Mouse (Mus musculus): ENCODE data around the gene Fibcd1.

Fibcd1 gene

GRCm38 (mm10) chr2:31865794-31866193 lies 20.0 kb upstream of the Fibcd1 start:
- POLR2A ChIA-PET, result interaction anchor here in 3 of 4 experiments (0.5 to 1.7 kb wide), 3 partner anchors 15 to 49 kb away, joined by 3 to 5 read pairs (median 4); no protein-coding TSS in a partner anchor
- CTCF ChIA-PET, result interaction anchor here in 2 of 4 experiments (0.6 kb wide), 2 partner anchors 44 to 504 kb away, joined by 3 to 4 read pairs; no protein-coding TSS in a partner anchor

- ChIA-PET POLR2A (interaction anchor here in 3 of 4 experiments (0.5 to 1.7 kb wide), 4 partner anchors 16 to 314 kb away, joined by 3 to 5 read pairs (median 4); no protein-coding TSS in a partner anchor), CTCF (interaction anchor here in 2 of 4 experiments (0.6 kb wide), 2 partner anchors 44 to 505 kb away, joined by 3 to 4 read pairs; no protein-coding TSS in a partner anchor)
These were observed 19.5 kb upstream of the Fibcd1 start for GRCm38 (mm10) chr2:31865322-31865721.

- POLR2A ChIA-PET, result interaction anchor here in 2 of 4 experiments (0.7 to 1.7 kb wide), 2 partner anchors 16 to 314 kb away, joined by 4 read pairs; no protein-coding TSS in a partner anchor
These were observed 19.1 kb upstream of the Fibcd1 start for GRCm38 (mm10) chr2:31864891-31865290.

GRCm38 (mm10) chr2:31863766-31864165 lies 18.0 kb upstream of the Fibcd1 start:
- POLR2A ChIA-PET, result interaction anchor here in 2 of 4 experiments (0.6 to 0.7 kb wide), 2 partner anchors 34 to 277 kb away, joined by 3 read pairs; no protein-coding TSS in a partner anchor
- CTCF ChIA-PET, result interaction anchor here in 2 of 4 experiments (0.5 to 0.9 kb wide), 3 partner anchors 16 to 697 kb away, joined by 3 read pairs; no protein-coding TSS in a partner anchor

More at GRCm38 (mm10) chr2:31864891-31865290, 19.1 kb upstream of the Fibcd1 start:
- CTCF ChIA-PET, result no interaction called here

GRCm38 (mm10) chr2:31862919-31863318 lies 17.1 kb upstream of the Fibcd1 start:
- ChIA-PET CTCF (interaction anchor here in 2 of 4 experiments (0.7 to 0.8 kb wide), 2 partner anchors 14 to 26 kb away, joined by 3 to 4 read pairs; no protein-coding TSS in a partner anchor), POLR2A (interaction anchor here in 1 of 4 experiments (0.6 kb wide), 1 partner anchor 58 kb away, joined by 8 read pairs; no protein-coding TSS in a partner anchor)

- ChIA-PET CTCF (interaction anchor here in 3 of 4 experiments (0.6 to 4.0 kb wide), 17 partner anchors 9 to 1918 kb away, joined by 3 to 19 read pairs (median 4); partner anchors contain the start of gene Fibcd1 (in 1 of the 3)), POLR2A (interaction anchor here in 2 of 4 experiments (0.5 to 2.2 kb wide), 16 partner anchors 9 to 376 kb away, joined by 3 to 8 read pairs (median 4); partner anchors contain the start of genes Abl1 (in 1 of the 2), Fibcd1 (in 1 of the 2) and Qrfp (in 1 of the 2))
These were observed 12.7 kb upstream of the Fibcd1 start for GRCm38 (mm10) chr2:31858500-31858899.

GRCm38 (mm10) chr2:31857180-31857579 lies 11.4 kb upstream of the Fibcd1 start:
- ChIA-PET CTCF (interaction anchor here in 2 of 4 experiments (1.8 to 4.0 kb wide), 2 partner anchors 11 to 34 kb away, joined by 5 to 19 read pairs; partner anchors contain the start of gene Fibcd1 (in 1 of the 2)), POLR2A (interaction anchor here in 1 of 4 experiments (1.0 kb wide), 1 partner anchor 19 kb away, joined by 3 read pairs; no protein-coding TSS in a partner anchor)

- POLR2A ChIA-PET, result interaction anchor here in 1 of 4 experiments (0.6 kb wide), 1 partner anchor 15 kb away, joined by 4 read pairs; no protein-coding TSS in a partner anchor
- CTCF ChIA-PET, result interaction anchor here in 1 of 4 experiments (0.7 to 1.1 kb wide), 2 partner anchors 10 to 32 kb away, joined by 3 read pairs; partner anchors contain the start of gene Fibcd1
These were observed 10.2 kb upstream of the Fibcd1 start for GRCm38 (mm10) chr2:31855991-31856390.

- ChIA-PET POLR2A (interaction anchor here in 2 of 4 experiments (0.7 kb wide), 2 partner anchors 121 to 520 kb away, joined by 3 to 4 read pairs; no protein-coding TSS in a partner anchor), CTCF (interaction anchor here in 2 of 4 experiments (0.8 to 1.7 kb wide), 2 partner anchors 18 to 26 kb away, joined by 3 to 4 read pairs; no protein-coding TSS in a partner anchor)
These were observed 4.3 kb upstream of the Fibcd1 start for GRCm38 (mm10) chr2:31850141-31850540.

- ChIA-PET POLR2A (interaction anchor here (0.5 to 2.8 kb wide), 9 partner anchors 11 to 787 kb away, joined by 3 to 8 read pairs (median 3); no protein-coding TSS in a partner anchor), CTCF (interaction anchor here (0.5 to 2.6 kb wide), 19 partner anchors 10 to 301 kb away, joined by 3 to 13 read pairs (median 4); partner anchors contain the start of genes Abl1 (in 1 of the 4) and Lamc3 (in 1 of the 4))
These were observed 2.1 kb upstream of the Fibcd1 start for GRCm38 (mm10) chr2:31847908-31848307.

GRCm38 (mm10) chr2:31846692-31847660 lies 1.2 kb upstream of the Fibcd1 start:
- ChIA-PET POLR2A (interaction anchor here in 3 of 4 experiments (0.6 to 2.8 kb wide), 7 partner anchors 12 to 284 kb away, joined by 3 to 8 read pairs (median 3); no protein-coding TSS in a partner anchor), CTCF (interaction anchor here (0.6 to 2.6 kb wide), 22 partner anchors 11 to 253 kb away, joined by 3 to 13 read pairs (median 4); partner anchors contain the start of gene Abl1 (in 1 of the 4))

GRCm38 (mm10) chr2:31845512-31845895 lies 301 bp downstream of the Fibcd1 start:
- CTCF ChIA-PET, result interaction anchor here in 1 of 4 experiments (0.5 to 1.5 kb wide), 3 partner anchors 10 to 343 kb away, joined by 3 to 5 read pairs (median 4); no protein-coding TSS in a partner anchor
- POLR2A ChIA-PET, result interaction anchor here in 1 of 4 experiments (1.2 kb wide), 1 partner anchor 13 kb away, joined by 3 read pairs; no protein-coding TSS in a partner anchor

GRCm38 (mm10) chr2:31844729-31845136 lies 1.1 kb downstream of the Fibcd1 start:
- CTCF ChIA-PET, result no interaction called here
- POLR2A ChIA-PET, result interaction anchor here in 1 of 4 experiments (1.2 kb wide), 1 partner anchor 12 kb away, joined by 3 read pairs; no protein-coding TSS in a partner anchor

- POLR2A ChIA-PET, result no interaction called here
- CTCF ChIA-PET, result interaction anchor here in 2 of 4 experiments (0.6 to 1.0 kb wide), 3 partner anchors 15 to 227 kb away, joined by 3 to 12 read pairs (median 3); no protein-coding TSS in a partner anchor
These were observed 6.9 kb downstream of the Fibcd1 start for GRCm38 (mm10) chr2:31838868-31839267.

GRCm38 (mm10) chr2:31836985-31837384 lies 8.8 kb downstream of the Fibcd1 start:
- ChIA-PET CTCF (interaction anchor here (0.5 to 2.2 kb wide), 8 partner anchors 12 to 285 kb away, joined by 3 to 13 read pairs (median 4); no protein-coding TSS in a partner anchor), POLR2A (interaction anchor here in 3 of 4 experiments (0.9 to 1.2 kb wide), 3 partner anchors 9 to 44 kb away, joined by 3 read pairs; no protein-coding TSS in a partner anchor)

GRCm38 (mm10) chr2:31836091-31836490 lies 9.7 kb downstream of the Fibcd1 start:
- ChIA-PET CTCF (interaction anchor here in 3 of 4 experiments (0.6 to 2.2 kb wide), 6 partner anchors 12 to 265 kb away, joined by 3 to 13 read pairs (median 3); no protein-coding TSS in a partner anchor), POLR2A (interaction anchor here in 3 of 4 experiments (1.1 to 1.3 kb wide), 4 partner anchors 8 to 45 kb away, joined by 3 to 6 read pairs (median 4); no protein-coding TSS in a partner anchor)

- POLR2A ChIA-PET, result interaction anchor here in 3 of 4 experiments (0.6 to 1.8 kb wide), 4 partner anchors 8 to 553 kb away, joined by 3 to 6 read pairs (median 3); no protein-coding TSS in a partner anchor
- CTCF ChIA-PET, result interaction anchor here in 2 of 4 experiments (0.5 to 0.7 kb wide), 3 partner anchors 11 to 161 kb away, joined by 3 to 5 read pairs (median 4); no protein-coding TSS in a partner anchor
These were observed 17.4 kb downstream of the Fibcd1 start for GRCm38 (mm10) chr2:31828311-31828825.
